Mouse (Mus musculus) bone marrow, adult 2 months (tissue): ENCODE results near the gene Nop58.

Source experiments
- CTCF ChIP-seq: fragments of 200-500 bp; IDR thresholded peaks from 2 replicates; pipeline ENCODE4 v1.5.1; 2011; ENCODE audit warnings: low read length, control low read depth; ENCODE audit not compliant: control insufficient read depth, insufficient read depth
- POLR2A ChIP-seq: fragments of 200-500 bp; IDR thresholded peaks from 2 replicates; pipeline ENCODE4 v1.6.1; 2011; ENCODE audit warnings: low read depth, mild to moderate bottlenecking, control low read depth, low read length, borderline replicate concordance; ENCODE audit not compliant: control insufficient read depth

DNA sequence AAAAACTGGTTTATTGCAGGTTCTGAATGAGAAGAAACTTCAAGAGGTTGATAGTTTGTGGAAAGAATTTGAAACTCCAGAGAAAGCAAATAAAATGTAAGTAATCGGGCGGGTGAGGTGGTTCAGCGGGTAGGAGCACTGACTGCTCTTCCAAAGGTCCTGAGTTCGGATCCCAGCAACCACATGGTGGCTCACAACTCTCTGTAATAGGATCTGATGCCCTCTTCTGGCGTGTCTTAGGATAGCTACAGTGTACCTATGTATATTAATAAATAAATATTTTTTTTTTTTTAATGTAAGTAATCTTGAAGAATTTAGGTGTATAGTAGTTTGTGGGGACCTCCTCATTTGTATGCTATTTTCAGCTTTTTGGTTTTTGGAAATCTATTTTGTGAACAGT, 5.7 kb downstream of the Nop58 start:
- TF ChIP-seq POLR2A (no peak), CTCF (no peak)
